Mouse (Mus musculus) embryonic facial prominence, embryonic 15.5 days (tissue): ENCODE measurements around the gene Ces4a. TPM values are rescaled to one million over a fixed set of nuclear protein-coding genes. Genes with fewer than 3 reads are reported as not detected.

Source experiments
- ATAC-seq: fragments of 200-750 bp; cut with Nextera tagmentation; 2 replicates; pipeline ENCODE4 v1.8.0; 2017; ENCODE audit warnings: low read depth, moderate TSS enrichment; ENCODE audit not compliant: insufficient number of reproducible peaks, low FRiP score, low TSS enrichment
- H3K27ac ChIP-seq: fragments of 300-500 bp; sonication (generic); replicated peaks from 2 replicates; pipeline ENCODE4 v1.5.1; 2015; ENCODE audit warnings: mild to moderate bottlenecking, inconsistent platforms
- H3K27me3 ChIP-seq: fragments of 300-500 bp; sonication (generic); 2 replicates; pipeline ENCODE4 v1.6.1; 2015; ENCODE audit warnings: inconsistent platforms
- H3K36me3 ChIP-seq: fragments of 300-500 bp; sonication (generic); 2 replicates; pipeline ENCODE4 v1.6.1; 2015; ENCODE audit warnings: mild to moderate bottlenecking, inconsistent platforms
- H3K4me1 ChIP-seq: fragments of 300-500 bp; sonication (generic); 2 replicates; pipeline ENCODE4 v1.6.1; 2015; ENCODE audit warnings: inconsistent platforms
- H3K4me2 ChIP-seq: fragments of 300-500 bp; sonication (generic); replicated peaks from 2 replicates; pipeline ENCODE4 v1.6.1; 2015; ENCODE audit warnings: mild to moderate bottlenecking, inconsistent platforms
- H3K4me3 ChIP-seq: fragments of 300-500 bp; sonication (generic); replicated peaks from 2 replicates; pipeline ENCODE4 v1.5.1; 2015; ENCODE audit warnings: mild to moderate bottlenecking, inconsistent platforms
- H3K9ac ChIP-seq: fragments of 300-500 bp; sonication (generic); 2 replicates; pipeline ENCODE4 v1.6.1; 2015; ENCODE audit warnings: inconsistent platforms
- H3K9me3 ChIP-seq: fragments of 300-500 bp; sonication (generic); replicated peaks from 2 replicates; pipeline ENCODE4 v1.6.1; 2016; ENCODE audit warnings: inconsistent platforms
- WGBS: fragments of 180-500 bp; shearing (Covaris S2); methylation state at CpG from one replicate; pipeline ENCODE4 v1.1.7; 2015; 5-methylcytosine and 5-hydroxymethylcytosine counted together
- polyA plus RNA-seq: library from polyadenylated mRNA; unstranded; fragments of >200 nt; fragmentation: Nextera tagmentation; extraction: Ambion mirVana; gene quantifications from 2 replicates; pipeline ENCODE4 v1.2.1, GENCODE M21; 2015

The Ces4a gene
- polyA plus RNA-seq, 1 experiment from 2014 or later = not detected

- Histone ChIP-seq H3K27me3 (peaks cover 4% of the 10 kb centered on the region), H3K4me2 (peak overlapping the region; percentile 62), H3K4me3 (peak overlapping the region; percentile 34), H3K27ac (no peak overlapping the region), H3K9ac (peak overlapping the region; percentile 35; the same call in 1 of the 2 replicates), H3K36me3 (no peaks in the 10 kb centered on the region), H3K9me3 (no peaks in the 10 kb centered on the region), H3K4me1 (peaks cover 13% of the 10 kb centered on the region; the same call in 1 of the 2 replicates)
- WGBS = 4% methylated on average over 27 of the region's 27 CpGs
- peak; percentile 56 for ATAC-seq
Observed at GRCm38 (mm10) chr8:105152623-105153398, 21.2 kb downstream of the Ces4a start.

GRCm38 (mm10) chr8:105154316-105154715 is 22.7 kb downstream of the Ces4a start:
- Histone ChIP-seq H3K4me2 (no peak overlapping the region), H3K27me3 (peaks cover 4% of the 10 kb centered on the region), H3K4me3 (no peak overlapping the region), H3K27ac (no peak overlapping the region), H3K9ac (no peak overlapping the region), H3K4me1 (peaks cover 13% of the 10 kb centered on the region; the same call in 1 of the 2 replicates), H3K9me3 (no peaks in the 10 kb centered on the region), H3K36me3 (no peaks in the 10 kb centered on the region)
- 89% methylated on average over 5 of the region's 5 CpGs for WGBS
- ATAC-seq = no peak

DNA sequence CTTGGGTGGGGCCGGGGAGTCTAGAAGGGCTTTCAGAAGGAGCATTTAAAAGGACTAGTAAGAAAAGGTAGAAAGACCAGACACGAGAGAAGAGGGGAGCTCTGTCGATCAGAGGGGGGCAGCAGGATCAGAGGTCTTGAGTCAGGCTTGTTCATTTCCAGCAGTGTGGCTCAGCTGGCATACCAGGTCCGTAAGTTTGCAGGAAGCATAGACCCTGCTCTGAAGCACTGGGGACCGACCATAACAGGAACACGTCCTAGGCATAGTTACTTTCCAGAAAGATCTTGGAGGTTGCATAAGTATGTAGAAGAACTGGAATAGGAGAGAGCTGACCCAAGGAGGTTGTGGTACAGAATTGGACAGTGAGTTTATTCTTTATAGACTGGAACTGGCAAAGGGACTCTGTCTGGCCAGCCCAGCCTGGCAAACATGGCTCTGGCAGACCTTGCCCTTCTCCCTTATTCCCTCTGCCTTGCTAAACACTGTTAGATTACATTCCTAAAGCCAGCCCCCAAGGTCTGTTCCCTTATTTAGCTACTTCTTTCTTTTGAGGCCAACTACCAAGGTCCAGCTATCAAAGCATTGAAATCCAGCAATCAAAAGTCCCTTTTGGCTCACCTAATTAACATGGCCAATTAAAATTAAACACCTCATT is 23.6 kb downstream of the Ces4a start:
- Histone ChIP-seq H3K4me1 (peaks cover 13% of the 10 kb centered on the region; the same call in 1 of the 2 replicates), H3K9ac (no peak overlapping the region), H3K4me2 (no peak overlapping the region), H3K4me3 (no peak overlapping the region), H3K36me3 (no peaks in the 10 kb centered on the region), H3K27ac (no peak overlapping the region), H3K9me3 (no peaks in the 10 kb centered on the region), H3K27me3 (peaks cover 4% of the 10 kb centered on the region)
- no peak for ATAC-seq
- WGBS = 86% methylated on average over 6 of the region's 6 CpGs

DNA sequence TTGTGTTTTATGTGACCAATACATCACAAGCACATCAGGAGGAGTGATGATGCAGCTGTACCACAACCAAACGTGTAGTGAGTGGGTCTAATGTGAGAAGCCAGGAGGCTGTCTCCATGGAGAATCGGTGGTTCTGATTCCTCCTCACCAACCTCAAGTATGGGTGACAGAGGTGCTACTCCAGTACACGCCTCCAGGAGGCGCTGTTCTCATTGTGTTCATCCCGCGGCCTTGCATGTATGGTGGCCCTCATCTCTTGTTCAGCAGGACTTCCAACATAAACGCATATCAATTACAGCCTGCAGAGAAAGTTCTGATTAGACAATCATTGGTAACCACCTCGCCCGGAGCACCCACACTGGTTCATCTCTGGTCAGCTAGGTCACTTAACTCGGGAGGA is 26.0 kb downstream of the Ces4a start:
- Histone ChIP-seq H3K9ac (no peak overlapping the region), H3K36me3 (no peaks in the 10 kb centered on the region), H3K27me3 (peaks cover 4% of the 10 kb centered on the region), H3K9me3 (no peaks in the 10 kb centered on the region), H3K4me1 (peaks cover 18% of the 10 kb centered on the region; the same call in 1 of the 2 replicates), H3K4me2 (no peak overlapping the region), H3K27ac (no peak overlapping the region), H3K4me3 (no peak overlapping the region)
- WGBS = 56% methylated on average over 10 of the region's 10 CpGs
- ATAC-seq = no peak

DNA sequence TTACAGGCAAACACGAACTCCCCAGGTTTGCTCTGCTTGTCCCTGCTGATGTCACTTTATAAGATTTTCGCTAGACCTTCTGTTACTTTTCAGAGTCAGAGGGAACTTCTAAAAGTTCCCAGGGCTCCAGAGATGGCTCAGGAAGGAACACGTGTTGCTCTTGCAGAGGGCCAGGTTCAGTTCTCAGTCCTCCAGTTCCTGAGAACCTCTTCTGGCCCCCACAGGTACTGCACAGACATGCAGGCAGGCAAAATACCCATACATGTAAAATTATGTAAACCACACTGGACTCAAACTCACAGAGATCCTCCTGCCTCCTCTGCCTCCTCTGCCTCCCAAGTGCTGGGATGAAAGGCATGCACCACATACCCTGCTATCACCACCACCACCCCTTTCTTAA is 26.5 kb downstream of the Ces4a start:
- peaks cover 12% of the 10 kb centered on the region; the same call in 1 of the 2 replicates for H3K4me1 ChIP-seq
- WGBS = 73% methylated on average over 3 of the region's 3 CpGs
- no peaks in the 10 kb centered on the region for H3K36me3 ChIP-seq
- no peaks in the 10 kb centered on the region for H3K9me3 ChIP-seq
- peaks cover 2% of the 10 kb centered on the region for H3K27me3 ChIP-seq
- ATAC-seq = no peak
- no peak overlapping the region for H3K4me3 ChIP-seq
- no peak overlapping the region for H3K27ac ChIP-seq
- H3K9ac ChIP-seq = no peak overlapping the region
- no peak overlapping the region for H3K4me2 ChIP-seq

- no peak overlapping the region for H3K9ac ChIP-seq
- no peak overlapping the region for H3K27ac ChIP-seq
- WGBS = 10% methylated on average over 3 of the region's 3 CpGs
- no peaks in the 10 kb centered on the region for H3K36me3 ChIP-seq
- peaks cover 31% of the 10 kb centered on the region for H3K4me1 ChIP-seq
- H3K4me2 ChIP-seq = no peak overlapping the region
- no peaks in the 10 kb centered on the region for H3K9me3 ChIP-seq
- H3K27me3 ChIP-seq = no peaks in the 10 kb centered on the region
- ATAC-seq = no peak
- H3K4me3 ChIP-seq = no peak overlapping the region
Observed at GRCm38 (mm10) chr8:105161121-105161652, 29.6 kb downstream of the Ces4a start.

DNA sequence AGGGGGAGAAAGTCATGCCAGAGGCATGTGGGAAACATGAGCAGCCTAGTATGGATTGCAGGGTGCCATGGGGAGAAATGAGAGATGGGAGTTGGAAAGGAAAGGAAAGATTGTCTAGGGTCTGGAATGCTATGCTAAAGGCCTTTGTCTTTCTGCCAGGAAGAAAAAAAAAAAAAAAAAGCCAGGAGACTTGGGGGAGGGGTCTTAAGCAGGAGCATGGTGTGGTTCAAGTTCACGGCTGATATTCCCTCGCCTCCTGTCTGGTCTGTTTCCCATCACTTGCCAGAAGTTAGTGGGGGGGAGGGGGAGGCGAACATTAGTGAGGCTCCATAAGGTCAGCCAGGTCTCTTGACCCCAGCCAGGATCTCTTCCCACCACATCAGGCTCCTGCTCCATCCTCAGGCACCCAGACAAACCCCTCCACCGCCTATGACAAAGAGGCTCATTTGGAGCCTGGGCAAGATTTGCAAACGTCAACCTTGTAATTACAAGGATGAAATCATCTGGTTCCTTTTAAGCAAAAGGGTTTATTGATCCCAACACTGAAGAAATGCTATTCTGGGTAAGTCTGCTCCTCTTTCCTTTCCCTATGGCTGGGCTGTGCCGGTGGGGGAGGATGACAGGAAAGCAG is 32.8 kb downstream of the Ces4a start:
- 6% methylated on average over 6 of the region's 6 CpGs for WGBS
- peak; percentile 80 for ATAC-seq
- Histone ChIP-seq H3K4me3 (no peak overlapping the region), H3K27ac (peak overlapping the region; percentile 87), H3K9ac (no peak overlapping the region), H3K36me3 (no peaks in the 10 kb centered on the region), H3K4me2 (peak overlapping the region; percentile 27), H3K9me3 (no peaks in the 10 kb centered on the region), H3K4me1 (peaks cover 33% of the 10 kb centered on the region), H3K27me3 (no peaks in the 10 kb centered on the region)

DNA sequence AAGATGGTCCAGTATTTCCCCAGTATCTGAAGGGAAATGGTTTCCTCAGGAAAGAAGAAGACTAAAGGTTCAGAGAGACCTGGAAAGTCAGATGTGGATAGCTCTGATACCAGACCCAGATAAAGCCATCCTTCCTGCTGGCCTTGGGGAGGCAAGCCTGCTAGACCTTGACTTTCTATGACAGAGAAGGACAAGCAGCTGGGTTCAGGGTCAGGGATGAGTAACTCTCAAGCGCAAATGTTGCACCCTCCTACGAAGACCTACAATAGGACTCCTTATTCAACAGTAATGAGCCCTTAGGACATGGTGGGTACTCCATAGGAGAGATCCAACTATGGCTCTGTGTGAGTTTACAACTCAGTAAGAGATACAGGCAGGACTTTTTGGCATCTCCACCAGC is 33.6 kb downstream of the Ces4a start:
- H3K9ac ChIP-seq = no peak overlapping the region
- WGBS = 75% methylated on average over 2 of the region's 2 CpGs

DNA sequence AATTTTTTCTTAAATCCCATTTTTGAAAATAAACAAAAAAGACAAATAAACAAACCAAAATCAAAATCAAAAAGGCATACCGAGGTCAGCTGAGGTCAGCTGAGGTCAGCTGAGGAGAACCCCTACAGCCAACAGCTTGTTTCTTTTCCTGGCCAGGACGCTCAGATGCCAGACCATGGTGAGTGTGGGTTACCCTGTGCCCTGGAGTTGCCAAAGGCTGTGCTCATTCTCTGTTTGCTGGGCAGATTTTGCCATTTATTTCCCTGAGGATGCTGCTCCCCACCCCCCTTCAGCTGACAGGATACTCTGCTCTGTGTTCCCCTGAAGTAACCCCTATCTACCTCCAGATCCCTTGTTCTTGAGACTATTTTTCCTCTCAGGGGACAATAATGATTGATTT is 35.5 kb downstream of the Ces4a start:
- no peaks in the 10 kb centered on the region for H3K36me3 ChIP-seq
- no peaks in the 10 kb centered on the region for H3K27me3 ChIP-seq
- WGBS = 59% methylated on average over 2 of the region's 2 CpGs
- H3K4me3 ChIP-seq = no peak overlapping the region
- no peaks in the 10 kb centered on the region for H3K9me3 ChIP-seq
- H3K4me1 ChIP-seq = peaks cover 26% of the 10 kb centered on the region
- no peak for ATAC-seq
- no peak overlapping the region for H3K9ac ChIP-seq
- H3K4me2 ChIP-seq = no peak overlapping the region
- no peak overlapping the region for H3K27ac ChIP-seq

More for the DNA sequence above, 33.6 kb downstream of the Ces4a start:
- H3K4me3 ChIP-seq = no peak overlapping the region
- no peak for ATAC-seq
- peaks cover 33% of the 10 kb centered on the region for H3K4me1 ChIP-seq
- H3K9me3 ChIP-seq = no peaks in the 10 kb centered on the region
- H3K27me3 ChIP-seq = no peaks in the 10 kb centered on the region
- no peaks in the 10 kb centered on the region for H3K36me3 ChIP-seq
- no peak overlapping the region for H3K4me2 ChIP-seq
- H3K27ac ChIP-seq = peak overlapping the region; percentile 87

DNA sequence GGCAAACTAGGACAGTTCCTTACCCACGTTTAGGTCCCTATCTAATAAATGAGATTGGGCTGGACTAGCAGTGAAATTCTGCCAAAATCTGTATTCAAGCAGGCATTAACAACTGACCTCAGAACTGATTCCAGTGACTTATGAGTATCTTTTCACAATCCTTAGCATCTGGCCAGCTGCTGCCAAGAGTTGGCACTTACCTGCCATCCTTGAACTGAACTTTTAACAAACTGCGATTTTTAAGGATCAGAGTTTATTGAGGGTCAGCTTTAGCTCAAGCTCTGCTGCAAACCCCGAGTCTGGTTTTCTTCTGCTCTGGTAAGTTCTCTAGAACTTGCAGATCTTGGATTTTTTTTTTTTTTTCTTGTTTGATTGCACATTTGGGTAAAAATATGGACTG is 38.0 kb downstream of the Ces4a start:
- peaks cover 22% of the 10 kb centered on the region for H3K4me1 ChIP-seq
- ATAC-seq = no peak
- peak overlapping the region; percentile 61; the same call in 1 of the 2 replicates for H3K4me2 ChIP-seq
- H3K4me3 ChIP-seq = no peak overlapping the region
- no peaks in the 10 kb centered on the region for H3K27me3 ChIP-seq
- H3K36me3 ChIP-seq = no peaks in the 10 kb centered on the region
- H3K9ac ChIP-seq = no peak overlapping the region
- WGBS = 34% methylated on average over 3 of the region's 3 CpGs
- H3K27ac ChIP-seq = no peak overlapping the region
- H3K9me3 ChIP-seq = no peaks in the 10 kb centered on the region

GRCm38 (mm10) chr8:105170041-105170380 is 38.4 kb downstream of the Ces4a start:
- under 1% methylated on average over 5 of the region's 5 CpGs for WGBS
- Histone ChIP-seq H3K4me2 (peak overlapping the region; percentile 61), H3K36me3 (no peaks in the 10 kb centered on the region), H3K27ac (peak overlapping the region; percentile 99), H3K4me3 (peak overlapping the region; percentile 92), H3K9ac (0 out of 2 replicates have a peak overlapping the region, but pooled peaks have one; percentile 9), H3K27me3 (no peaks in the 10 kb centered on the region), H3K4me1 (peaks cover 17% of the 10 kb centered on the region), H3K9me3 (no peaks in the 10 kb centered on the region)
- peak; percentile 5; the same call in 1 of the 2 replicates for ATAC-seq
